Mouse (Mus musculus) c-Kit-positive CD71-positive TER-119-negative erythroid progenitor cells, embryonic 14.5 days (primary cell): ENCODE data around the gene Olfr1337.
"Not testable (repeated sequence)": the region's sequence is repeated elsewhere in the genome, so short reads cannot be mapped to it uniquely, and the experiment has no call there.

ENCODE experiments used
- DNase-seq: peaks from one replicate; pipeline ENCODE4 v3.0.0-alpha.2; 2013; ENCODE audit warnings: low read depth

Gene Olfr1337

GRCm38 (mm10) chr4:118782486-118782885 lies at the start of gene Olfr1337:
TSS of gene Olfr1337 (minus strand) at chr4:118782586.
- DNase-seq, result no peak

- DNase-seq, result no peak
These were observed 36.5 kb upstream of the Olfr1337 start for GRCm38 (mm10) chr4:118818921-118819320.

- DNase-seq, result no peak
These were observed 27.5 kb upstream of the Olfr1337 start, which contains the start of gene Olfr1335 for GRCm38 (mm10) chr4:118809844-118810243. TSS of gene Olfr1335 (minus strand) at chr4:118809944.

GRCm38 (mm10) chr4:118792796-118793195 lies 10.4 kb upstream of the Olfr1337 start:
- not testable (repeated sequence) for DNase-seq

- DNase-seq, result no peak
These were observed 23.7 kb downstream of the Olfr1337 start, which contains the start of gene Olfr1338 for GRCm38 (mm10) chr4:118758637-118759036. TSS of gene Olfr1338 (minus strand) at chr4:118758737.

GRCm38 (mm10) chr4:118741881-118742280 lies 40.5 kb downstream of the Olfr1337 start:
- no peak for DNase-seq

- DNase-seq, result no peak
These were observed 41.2 kb downstream of the Olfr1337 start for GRCm38 (mm10) chr4:118740988-118741698.

GRCm38 (mm10) chr4:118739574-118739973 lies 42.8 kb downstream of the Olfr1337 start:
- DNase-seq, result no peak

GRCm38 (mm10) chr4:118731875-118732274 lies 50.5 kb downstream of the Olfr1337 start, which contains the start of gene Olfr1339:
TSS of gene Olfr1339 (plus strand) at chr4:118732175.
- DNase-seq, result no peak
